Mouse (Mus musculus): ENCODE measurements around the gene Usp39. TPM values are rescaled to one million over a fixed set of nuclear protein-coding genes. Genes with fewer than 3 reads are reported as not detected.

The Usp39 gene
- total and polyA plus RNA-seq, 3 experiments = 26.3 to 116 (median 100) TPM

GRCm38 (mm10) chr6:72270258-72270657, 74.7 kb downstream of the Usp39 start:
- H3K9me3 ChIP-seq (replicated peaks) = no peaks in the 10 kb centered on the region
- TF ChIP-seq GATA1 (IDR thresholded peaks at IDR 0.05; ENCODE audit: borderline replicate concordance, low read length) (no peak), GATA2 (IDR thresholded peaks at IDR 0.05; ENCODE audit: borderline replicate concordance, low read depth, low read length) (no peak), TAL1 (conservative IDR thresholded peaks at IDR 0.05; ENCODE audit: low read depth, low read length) (no peak), POLR2AphosphoS5 (IDR thresholded peaks at IDR 0.05; ENCODE audit: insufficient replicate concordance, low read depth, low read length) (no peak), CTCF (IDR thresholded peaks at IDR 0.05; ENCODE audit: low read depth, low read length) (no peak)
- peaks cover 9% of the 10 kb centered on the region for H3K4me1 ChIP-seq (ENCODE audit: insufficient read depth, low read depth, low read length)
- H3K4me3 ChIP-seq (ENCODE audit: low read depth, low read length) = no peak overlapping the region
- no peak for ATAC-seq (ENCODE audit: extremely low read depth, insufficient number of reproducible peaks, low FRiP score, poor library complexity, severe bottlenecking)
- no peak for DNase-seq (ENCODE audit: low spot score)
- no peaks in the 10 kb centered on the region for H3K36me3 ChIP-seq (replicated peaks)
- peaks cover 80% of the 10 kb centered on the region for H3K27me3 ChIP-seq (ENCODE audit: insufficient read depth, low read length)

Other genes starting within 250 kb of the Usp39 start
- gene St3gal5, start 247.6 kb downstream of the Usp39 start, total RNA-seq (2014; fragmentation: Nextera tagmentation) = 95.2 and 107 TPM in 2 replicates
- 46.8 and 51.0 TPM in 2 replicates for gene St3gal5, start 247.6 kb downstream of the Usp39 start, total RNA-seq (2017)
- gene St3gal5, start 247.6 kb downstream of the Usp39 start, polyA plus RNA-seq (2012) = 62.8 and 70.0 TPM in 2 replicates
- not detected in 2 replicates for gene Atoh8, start 109.6 kb downstream of the Usp39 start, total RNA-seq (2014; fragmentation: Nextera tagmentation)
- gene Atoh8, start 109.6 kb downstream of the Usp39 start, total RNA-seq (2017) = not detected in 2 replicates
- gene Atoh8, start 109.6 kb downstream of the Usp39 start, polyA plus RNA-seq (2012) = 0.03 TPM in 1 of 2 replicates, not detected in the other
- gene Sftpb, start 40.6 kb downstream of the Usp39 start, total RNA-seq (2014; fragmentation: Nextera tagmentation) = not detected in 2 replicates
- not detected in 2 replicates for gene Sftpb, start 40.6 kb downstream of the Usp39 start, total RNA-seq (2017)
- not detected in 2 replicates for gene Sftpb, start 40.6 kb downstream of the Usp39 start, polyA plus RNA-seq (2012)
- 71.0 and 74.9 TPM in 2 replicates for gene 0610030E20Rik, start 2.1 kb upstream of the Usp39 start, total RNA-seq (2014; fragmentation: Nextera tagmentation)
- gene 0610030E20Rik, start 2.1 kb upstream of the Usp39 start, total RNA-seq (2017) = 26.4 and 29.7 TPM in 2 replicates
- 33.9 and 34.7 TPM in 2 replicates for gene 0610030E20Rik, start 2.1 kb upstream of the Usp39 start, polyA plus RNA-seq (2012)
- gene Tmem150a, start 10.3 kb upstream of the Usp39 start, total RNA-seq (2014; fragmentation: Nextera tagmentation) = 5.5 and 6.0 TPM in 2 replicates
- 0.55 and 1.2 TPM in 2 replicates for gene Tmem150a, start 10.3 kb upstream of the Usp39 start, total RNA-seq (2017)
- 5.1 and 5.6 TPM in 2 replicates for gene Tmem150a, start 10.3 kb upstream of the Usp39 start, polyA plus RNA-seq (2012)
- gene Rnf181, start 21.8 kb upstream of the Usp39 start, total RNA-seq (2014; fragmentation: Nextera tagmentation) = 238 and 244 TPM in 2 replicates
- gene Rnf181, start 21.8 kb upstream of the Usp39 start, total RNA-seq (2017) = 153 and 179 TPM in 2 replicates
- gene Rnf181, start 21.8 kb upstream of the Usp39 start, polyA plus RNA-seq (2012) = 120 and 165 TPM in 2 replicates
- gene Vamp5, start 35.3 kb upstream of the Usp39 start, total RNA-seq (2014; fragmentation: Nextera tagmentation) = 187 and 244 TPM in 2 replicates
- 163 and 182 TPM in 2 replicates for gene Vamp5, start 35.3 kb upstream of the Usp39 start, total RNA-seq (2017)
- 133 and 183 TPM in 2 replicates for gene Vamp5, start 35.3 kb upstream of the Usp39 start, polyA plus RNA-seq (2012)
- gene Vamp8, start 45.5 kb upstream of the Usp39 start, total RNA-seq (2014; fragmentation: Nextera tagmentation) = 58.1 and 72.6 TPM in 2 replicates
- 516 and 572 TPM in 2 replicates for gene Vamp8, start 45.5 kb upstream of the Usp39 start, total RNA-seq (2017)
- gene Vamp8, start 45.5 kb upstream of the Usp39 start, polyA plus RNA-seq (2012) = 147 and 261 TPM in 2 replicates
- 25.9 and 27.8 TPM in 2 replicates for gene Ggcx, start 69.1 kb upstream of the Usp39 start, total RNA-seq (2014; fragmentation: Nextera tagmentation)
- gene Ggcx, start 69.1 kb upstream of the Usp39 start, total RNA-seq (2017) = 9.2 and 12.4 TPM in 2 replicates
- gene Ggcx, start 69.1 kb upstream of the Usp39 start, polyA plus RNA-seq (2012) = 6.5 and 6.7 TPM in 2 replicates
- gene Mat2a, start 94.4 kb upstream of the Usp39 start, total RNA-seq (2014; fragmentation: Nextera tagmentation) = 355 and 414 TPM in 2 replicates
- gene Mat2a, start 94.4 kb upstream of the Usp39 start, total RNA-seq (2017) = 275 and 294 TPM in 2 replicates
- gene Mat2a, start 94.4 kb upstream of the Usp39 start, polyA plus RNA-seq (2012) = 24.9 and 34.2 TPM in 2 replicates
- not detected in 2 replicates for gene Sh2d6, start 176.5 kb upstream of the Usp39 start, total RNA-seq (2014; fragmentation: Nextera tagmentation)
- 0.16 TPM in 1 of 2 replicates, not detected in the other for gene Sh2d6, start 176.5 kb upstream of the Usp39 start, total RNA-seq (2017)
- not detected in 2 replicates for gene Sh2d6, start 176.5 kb upstream of the Usp39 start, polyA plus RNA-seq (2012)
- 37.8 and 38.0 TPM in 2 replicates for gene Capg, start 199.2 kb upstream of the Usp39 start, total RNA-seq (2014; fragmentation: Nextera tagmentation)
- gene Capg, start 199.2 kb upstream of the Usp39 start, total RNA-seq (2017) = 113 and 150 TPM in 2 replicates
- 88.6 and 102 TPM in 2 replicates for gene Capg, start 199.2 kb upstream of the Usp39 start, polyA plus RNA-seq (2012)